Mouse (Mus musculus) natural killer cell, adult 2 months (primary cell): Measurements from ENCODE around the gene Misp.

Source experiments
- DNase-seq, 2 experiments: peaks; one replicate each; pipeline ENCODE4 v3.0.0; 2022; ENCODE audit warnings: low spot score in 2 of 2

Gene Misp

GRCm38 (mm10) chr10:79820782-79821181 is at the start of gene Misp:
Gene Misp, plus strand, starts transcription at chr10:79820989.
- no peak for DNase-seq

GRCm38 (mm10) chr10:79772320-79772719 is 48.5 kb upstream of the Misp start:
- DNase-seq: no peak

- DNase-seq: no peak
These were observed 47.6 kb upstream of the Misp start for GRCm38 (mm10) chr10:79773208-79773607.

GRCm38 (mm10) chr10:79774486-79775279 is 46.1 kb upstream of the Misp start:
- no peak for DNase-seq

GRCm38 (mm10) chr10:79777103-79777531 is 43.7 kb upstream of the Misp start, which contains the start of gene Fstl3:
Gene Fstl3, plus strand, starts transcription at chr10:79777272.
- DNase-seq: no peak

GRCm38 (mm10) chr10:79778006-79778405 is 42.8 kb upstream of the Misp start:
- no peak for DNase-seq

- no peak for DNase-seq
These were observed 41.6 kb upstream of the Misp start for GRCm38 (mm10) chr10:79779193-79779592.

GRCm38 (mm10) chr10:79779784-79780663 is 40.8 kb upstream of the Misp start:
- DNase-seq: peak; percentile 98

GRCm38 (mm10) chr10:79780664-79781015 is 40.1 kb upstream of the Misp start:
- DNase-seq: no peak

- no peak for DNase-seq
These were observed 39.6 kb upstream of the Misp start for GRCm38 (mm10) chr10:79781139-79781538.

GRCm38 (mm10) chr10:79781956-79782355 is 38.8 kb upstream of the Misp start:
- no peak for DNase-seq

- DNase-seq: no peak
These were observed 37.7 kb upstream of the Misp start for GRCm38 (mm10) chr10:79783050-79783449.

- DNase-seq: peak in 1 of 2 experiments; percentile 56
These were observed 36.6 kb upstream of the Misp start for GRCm38 (mm10) chr10:79783920-79784800.

GRCm38 (mm10) chr10:79788386-79789158 is 32.2 kb upstream of the Misp start:
- DNase-seq: peak; percentile 72 to 83

- DNase-seq: no peak
These were observed 31.2 kb upstream of the Misp start for GRCm38 (mm10) chr10:79789581-79789980.

- DNase-seq: no peak
These were observed 29.9 kb upstream of the Misp start, which contains the start of gene Prss57 for GRCm38 (mm10) chr10:79790861-79791260. Gene Prss57, minus strand, starts transcription at chr10:79790961.

- DNase-seq: no peak
These were observed 28.3 kb upstream of the Misp start for GRCm38 (mm10) chr10:79792339-79793040.

GRCm38 (mm10) chr10:79793051-79793737 is 27.6 kb upstream of the Misp start, which contains the start of gene Palm:
Gene Palm, plus strand, starts transcription at chr10:79793572.
- peak; percentile 49 to 71 for DNase-seq

GRCm38 (mm10) chr10:79793738-79794490 is 26.9 kb upstream of the Misp start:
- DNase-seq: peak in 1 of 2 experiments; percentile 29
